Mouse (Mus musculus) embryo, embryonic 11.5 days (tissue): ENCODE data around the gene Oxt.
"Not testable (repeated sequence)": the region's sequence is repeated elsewhere in the genome, so short reads cannot be mapped to it uniquely, and the experiment has no call there.

Experiments used
- DNase-seq: peaks from one replicate; pipeline ENCODE4 v3.0.0-alpha.2; 2012; ENCODE audit warnings: low read depth, low spot score

The Oxt gene

GRCm38 (mm10) chr2:130575873-130576272, at the start of gene Oxt:
Gene Oxt, plus strand, starts transcription at chr2:130576173.
- no peak for DNase-seq

GRCm38 (mm10) chr2:130528457-130528856, 47.5 kb upstream of the Oxt start:
- DNase-seq: no peak

DNA sequence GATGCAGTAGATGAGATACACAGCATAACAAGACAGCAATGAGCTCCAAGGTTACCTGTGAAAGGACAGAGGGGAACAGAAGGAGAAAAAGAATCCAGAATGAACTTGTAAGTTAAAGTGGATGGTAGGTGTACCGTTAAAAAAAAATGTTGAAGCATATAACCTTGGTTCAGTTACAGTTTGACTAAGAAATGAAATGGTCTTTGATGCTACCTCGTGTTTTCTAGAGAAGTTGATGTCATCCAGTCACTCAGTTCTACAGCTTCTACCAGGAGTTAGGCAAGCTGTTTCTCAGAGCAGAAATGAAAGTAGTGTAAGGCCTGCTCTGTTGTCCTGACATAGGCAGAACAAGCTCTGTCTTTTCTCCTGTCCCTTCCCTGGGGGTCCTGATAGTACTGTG, 46.7 kb upstream of the Oxt start:
- no peak for DNase-seq

GRCm38 (mm10) chr2:130529925-130530324, 46.0 kb upstream of the Oxt start:
- no peak for DNase-seq

DNA sequence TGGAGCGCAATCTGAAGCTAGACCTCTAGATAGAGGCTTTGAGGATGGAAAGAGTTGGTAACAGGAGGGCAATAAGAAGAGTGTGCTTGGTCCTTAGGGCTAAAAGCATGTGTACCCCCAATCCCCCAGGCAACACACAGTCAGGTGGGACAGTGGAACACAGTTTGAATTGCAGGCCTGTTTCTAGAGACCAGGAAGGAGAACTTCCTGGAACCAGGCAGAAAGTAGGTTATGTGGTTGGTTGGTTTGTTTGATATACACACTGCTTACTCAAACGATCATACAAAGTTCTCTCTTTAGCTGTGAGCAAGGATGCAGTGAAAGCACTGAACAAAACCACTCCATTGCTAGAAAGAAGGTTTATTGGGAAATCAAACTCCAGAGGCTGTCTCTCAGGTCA, 43.8 kb upstream of the Oxt start:
- no peak for DNase-seq

DNA sequence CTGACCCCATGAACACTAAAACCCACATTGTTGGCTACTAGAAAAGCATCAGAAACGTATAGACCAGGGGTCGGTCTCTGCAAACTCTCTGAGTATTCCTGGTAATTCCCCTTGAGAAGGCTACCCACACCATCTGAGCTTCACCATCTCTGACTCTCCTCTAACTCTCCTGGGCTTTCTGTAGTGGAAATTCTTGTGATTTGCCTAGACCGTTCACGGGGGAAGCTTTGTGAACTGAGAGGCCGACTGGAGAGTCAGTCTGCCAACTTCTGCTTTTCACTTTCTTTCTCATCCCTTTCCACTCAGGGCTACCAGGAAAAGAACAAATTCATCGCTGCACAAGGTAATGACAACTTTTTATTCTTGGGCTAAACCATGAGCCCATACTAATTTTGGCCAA, 41.0 kb upstream of the Oxt start:
- no peak for DNase-seq

DNA sequence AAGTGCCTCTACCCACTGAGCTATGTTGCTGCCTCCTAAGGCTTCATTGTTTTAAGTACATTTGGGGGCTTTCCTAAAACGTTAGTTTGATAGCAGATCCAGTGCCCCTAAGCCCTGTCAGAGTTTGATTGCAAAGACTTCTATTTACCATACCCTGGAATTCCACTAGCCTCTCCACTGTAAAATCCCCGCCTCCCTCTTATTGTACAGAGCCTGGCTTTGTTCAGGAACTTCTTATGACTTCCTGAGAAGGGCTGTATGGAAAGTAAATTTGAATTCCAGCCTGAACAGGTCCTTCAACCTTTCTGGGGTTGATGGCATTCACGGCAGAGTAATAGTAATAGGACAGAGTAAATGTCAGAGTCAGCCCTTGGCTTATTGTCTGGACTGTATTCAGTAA, 39.1 kb upstream of the Oxt start:
- DNase-seq: no peak

DNA sequence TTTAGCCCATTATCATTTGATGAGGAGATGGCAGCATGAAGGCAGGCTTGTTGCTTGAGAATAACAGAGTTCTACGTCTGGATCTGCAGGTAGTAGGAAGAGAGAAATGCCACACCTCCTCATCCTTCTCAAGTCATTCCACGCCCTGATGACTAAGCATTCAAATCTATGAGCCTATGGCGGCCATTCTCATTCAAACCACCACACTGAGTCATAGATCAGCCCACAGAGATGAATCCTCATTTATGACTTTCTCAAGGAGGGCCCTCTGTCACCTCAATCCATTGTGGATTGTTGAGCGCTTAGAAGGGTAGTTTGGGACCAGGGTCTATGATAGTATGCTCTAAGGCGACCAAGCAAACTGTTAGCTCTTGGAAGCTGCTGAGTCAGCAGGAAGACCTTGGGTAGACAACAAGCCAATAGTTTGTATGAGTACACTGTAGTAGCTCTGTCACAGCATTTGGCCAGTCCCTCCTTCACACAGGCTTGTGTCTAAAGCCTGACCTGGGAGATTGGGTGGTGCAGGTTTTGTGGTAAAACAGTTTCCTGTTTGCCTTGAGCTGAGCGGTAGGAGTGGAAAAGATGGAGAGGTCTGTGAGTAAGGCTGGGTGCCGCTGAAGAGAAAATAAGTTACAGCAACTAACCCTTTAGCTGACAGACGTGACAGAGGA, 37.0 kb upstream of the Oxt start:
- DNase-seq: no peak

GRCm38 (mm10) chr2:130540266-130540665, 35.7 kb upstream of the Oxt start:
- no peak for DNase-seq

DNA sequence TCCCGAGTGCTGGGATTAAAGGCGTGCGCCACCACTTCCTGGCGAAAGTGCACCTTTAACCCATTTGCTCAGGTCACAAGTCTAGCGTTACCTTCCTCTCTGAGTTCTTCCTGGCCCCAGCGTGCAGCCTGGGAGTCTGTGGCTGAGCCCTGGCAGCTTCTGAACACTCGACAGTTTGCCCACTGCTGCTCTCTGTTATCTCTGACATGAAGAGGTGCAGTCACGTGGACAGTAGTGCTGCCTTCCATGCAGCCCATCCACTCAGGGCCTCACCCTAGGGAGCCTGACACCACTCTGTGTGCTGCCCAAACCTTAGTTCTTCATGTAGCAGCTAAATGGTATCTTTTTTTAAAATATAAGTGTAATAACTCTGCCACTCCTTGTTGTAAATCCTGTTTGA, 29.0 kb upstream of the Oxt start:
- no peak for DNase-seq

DNA sequence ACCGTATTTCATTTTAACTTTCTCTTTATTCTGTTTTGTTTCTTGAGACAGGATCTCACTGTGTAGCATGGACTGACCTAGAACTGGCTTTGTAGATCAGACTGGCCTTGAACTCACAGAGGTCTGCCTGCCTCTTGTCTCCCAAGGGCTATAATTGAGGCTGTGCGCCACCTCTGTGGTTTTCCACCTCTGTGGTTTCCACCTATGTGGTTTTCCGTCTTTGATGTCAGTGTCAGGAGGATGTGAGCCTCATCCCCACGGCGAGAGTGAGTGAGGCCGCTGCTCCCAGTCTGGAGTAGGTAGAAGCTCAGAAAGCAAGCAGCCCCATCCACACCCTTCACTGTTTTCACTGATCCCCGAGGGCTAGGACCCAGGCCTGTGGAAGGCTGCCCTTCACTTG, 21.1 kb upstream of the Oxt start:
- DNase-seq: no peak

DNA sequence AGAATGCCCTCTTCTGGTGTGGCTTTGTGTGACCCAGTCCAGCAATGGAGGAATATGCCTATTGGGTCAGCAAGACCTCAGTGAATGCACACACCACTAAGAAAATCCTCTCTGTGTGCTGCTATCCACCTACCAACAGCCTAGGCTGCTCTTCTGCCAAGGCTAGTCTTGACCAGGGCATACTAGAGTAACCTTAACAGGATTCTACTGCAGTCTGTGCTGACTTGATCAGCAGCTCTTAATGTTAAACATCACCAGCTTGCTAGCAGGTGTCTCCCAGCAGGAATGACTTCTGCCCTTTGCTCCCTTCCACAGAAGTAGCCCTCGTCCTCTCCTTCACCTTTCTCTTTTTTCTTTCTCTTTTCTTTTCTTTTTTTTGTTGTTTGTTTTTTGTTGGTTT, 19.7 kb upstream of the Oxt start:
- no peak for DNase-seq

GRCm38 (mm10) chr2:130557462-130557861, 18.5 kb upstream of the Oxt start:
- no peak for DNase-seq

- DNase-seq: no peak
These were observed 18.0 kb upstream of the Oxt start for GRCm38 (mm10) chr2:130558015-130558414.

DNA sequence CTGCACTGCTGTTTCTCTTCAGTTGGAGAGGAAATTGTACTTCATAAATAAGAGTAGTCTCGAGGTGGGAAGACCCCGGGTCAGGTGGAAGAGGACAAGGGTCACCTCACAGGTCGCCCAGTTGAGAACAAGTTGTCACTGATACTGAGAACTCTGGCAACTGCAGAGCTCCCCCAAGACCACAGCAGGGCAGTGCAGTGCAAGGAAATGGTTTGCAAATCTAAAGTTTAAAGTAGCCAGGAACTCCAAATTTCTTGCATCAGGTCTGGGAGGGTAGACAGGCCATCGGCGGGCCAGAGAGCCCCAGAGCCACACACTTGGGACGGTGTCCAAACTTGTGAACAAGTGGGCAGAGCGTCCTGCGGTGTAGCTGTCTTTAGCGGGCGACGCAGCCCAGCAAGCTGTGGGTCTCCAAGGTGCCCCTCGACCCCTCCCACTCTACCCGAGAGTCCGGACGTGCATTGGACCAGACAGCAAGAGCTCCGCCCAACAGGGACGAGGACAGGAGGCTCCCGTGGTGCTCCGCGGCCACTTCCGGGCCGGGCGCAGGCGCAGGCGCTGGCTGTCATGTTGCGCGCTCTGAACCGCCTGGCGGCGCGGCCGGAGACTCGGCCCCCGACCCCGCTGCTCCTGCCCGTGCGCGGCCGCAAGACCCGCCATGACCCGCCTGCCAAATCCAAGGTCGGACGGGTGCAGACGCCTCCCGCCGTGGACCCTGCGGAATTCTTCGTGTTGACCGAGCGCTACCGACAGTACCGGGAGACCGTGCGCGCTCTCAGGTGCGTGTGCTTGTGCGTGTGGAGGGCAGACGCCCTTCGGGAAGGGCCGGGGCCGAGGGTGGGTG, 12.5 kb upstream of the Oxt start, which contains the start of gene Mrps26:
Gene Mrps26 (plus strand): TSS at position 531 of the 844 bp plus-strand sequence.
- peak; percentile 87 for DNase-seq

- no peak for DNase-seq
These were observed 11.9 kb upstream of the Oxt start for GRCm38 (mm10) chr2:130564063-130564462.

GRCm38 (mm10) chr2:130564983-130565382, 11.0 kb upstream of the Oxt start:
- no peak for DNase-seq

DNA sequence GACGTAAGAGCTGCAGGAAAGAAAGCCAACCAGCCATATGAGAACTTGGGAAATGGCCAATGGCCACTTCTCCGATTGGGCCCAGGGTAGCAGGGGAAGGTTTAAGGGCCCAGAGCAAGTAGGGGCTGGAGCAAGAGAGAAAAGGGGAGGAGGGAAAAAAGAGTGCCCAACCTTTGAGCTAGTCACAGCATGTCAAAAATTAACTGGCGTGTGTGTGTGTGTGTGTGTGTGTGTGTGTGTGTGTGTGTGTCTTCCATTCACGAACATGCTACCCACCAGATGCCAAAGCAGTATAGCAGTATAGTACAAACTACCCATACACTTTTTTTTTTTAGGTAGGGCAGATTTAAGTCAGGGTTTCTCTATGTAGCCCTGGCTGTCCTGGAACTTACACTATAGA, 7.1 kb upstream of the Oxt start:
- no peak for DNase-seq

GRCm38 (mm10) chr2:130569926-130570325, 6.0 kb upstream of the Oxt start:
- DNase-seq: no peak

DNA sequence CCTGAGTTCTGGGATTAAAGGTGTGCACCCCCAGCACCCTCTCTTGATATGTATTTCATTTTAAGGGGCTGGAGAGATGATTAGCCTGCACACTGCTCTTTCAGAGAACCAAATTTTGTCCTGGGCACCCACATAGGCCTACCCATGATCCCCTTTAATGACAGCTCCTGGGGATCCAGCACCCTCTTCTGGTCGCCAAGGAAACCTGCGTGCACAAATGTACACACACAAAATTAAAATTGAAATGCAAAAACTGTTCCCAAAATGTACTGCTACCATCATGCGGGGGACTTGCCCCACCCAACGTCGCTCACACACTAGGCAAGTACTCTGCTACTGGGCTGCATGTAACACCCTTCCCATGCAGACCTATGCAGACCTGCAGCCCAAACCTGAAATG, 1.0 kb upstream of the Oxt start:
- no peak for DNase-seq

DNA sequence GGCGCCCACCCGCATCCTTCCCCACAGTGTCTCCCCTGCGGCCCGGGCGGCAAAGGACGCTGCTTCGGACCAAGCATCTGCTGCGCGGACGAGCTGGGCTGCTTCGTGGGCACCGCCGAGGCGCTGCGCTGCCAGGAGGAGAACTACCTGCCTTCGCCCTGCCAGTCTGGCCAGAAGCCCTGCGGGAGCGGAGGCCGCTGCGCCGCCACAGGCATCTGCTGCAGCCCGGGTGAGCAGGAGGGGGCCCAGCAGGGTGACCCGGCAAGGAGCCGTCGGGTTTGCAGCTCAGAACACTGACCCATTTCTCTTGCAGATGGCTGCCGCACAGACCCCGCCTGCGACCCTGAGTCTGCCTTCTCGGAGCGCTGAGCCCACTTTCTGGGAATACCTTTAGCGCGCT, 591 bp downstream of the Oxt start:
- not testable (repeated sequence) for DNase-seq

GRCm38 (mm10) chr2:130577021-130577420, 1.0 kb downstream of the Oxt start:
- DNase-seq: no peak

GRCm38 (mm10) chr2:130577632-130578031, 1.7 kb downstream of the Oxt start:
- DNase-seq: no peak
